19 mouse cellular contexts compared by ENCODE assay signal in genomic region chr16:73719691-73720090, GRCm38 (mm10).
DNase-seq lines count a peak whose midpoint lies in the region; ATAC-seq and TF ChIP-seq lines count a peak whose summit lies in the region.
"Had no signal": no experiment of that assay in that cellular context is flagged by ENCODE, and none has a peak within 500 bp of the region (broad histone marks: within the 10 kb centered on the region; RNA-seq: fewer than 3 reads in every experiment).

No protein-coding gene starts in this region.

- no peak overlapping the region for H3K4me3 ChIP-seq in embryonic facial prominence, embryonic 14.5 days (ENCODE audit: low read depth, low read length)
- no peak overlapping the region for H3K4me3 ChIP-seq in embryonic facial prominence, embryonic 10.5 days
- H3K4me3 ChIP-seq in lung, embryonic 14.5 days (ENCODE audit: low read depth, low read length), result no peak overlapping the region
- H3K4me3 ChIP-seq: embryonic facial prominence, embryonic 12.5 days; forebrain, embryonic 13.5 days; heart, embryonic 13.5 days had no signal

- H3K9me3 ChIP-seq in embryonic facial prominence, embryonic 14.5 days (ENCODE audit: control insufficient read depth, low read length), result no peaks in the 10 kb centered on the region
- H3K9me3 ChIP-seq in embryonic facial prominence, embryonic 10.5 days, result no peaks in the 10 kb centered on the region
- no peaks in the 10 kb centered on the region for H3K9me3 ChIP-seq in lung, embryonic 14.5 days (ENCODE audit: low read depth, low read length)
- H3K9me3 ChIP-seq: embryonic facial prominence, embryonic 12.5 days; forebrain, embryonic 13.5 days; heart, embryonic 13.5 days had no signal

- H3K9ac ChIP-seq in embryonic facial prominence, embryonic 14.5 days (ENCODE audit: low read depth, low read length), result no peak overlapping the region
- no peak overlapping the region for H3K9ac ChIP-seq in lung, embryonic 14.5 days
- H3K9ac ChIP-seq: embryonic facial prominence, embryonic 12.5 days; forebrain, embryonic 13.5 days; heart, embryonic 13.5 days had no signal

- no peak for ATAC-seq in embryonic facial prominence, embryonic 14.5 days (ENCODE audit: low read depth)
- no peak for ATAC-seq in lung, embryonic 14.5 days (ENCODE audit: insufficient read depth)
- ATAC-seq: forebrain, embryonic 13.5 days; hindbrain, embryonic 16.5 days had no signal

- H3K27ac ChIP-seq in embryonic facial prominence, embryonic 14.5 days (replicated peaks; ENCODE audit: low read depth, low read length), result no peak overlapping the region
- H3K27ac ChIP-seq in embryonic facial prominence, embryonic 10.5 days (replicated peaks), result no peak overlapping the region
- H3K27ac ChIP-seq in lung, embryonic 14.5 days (ENCODE audit: low read depth), result no peak overlapping the region
- H3K27ac ChIP-seq: embryonic facial prominence, embryonic 12.5 days; forebrain, embryonic 13.5 days; heart, embryonic 13.5 days had no signal

- 53% methylated on average over 3 of the region's 3 CpGs for WGBS in embryonic facial prominence, embryonic 14.5 days
- 82% methylated on average over 3 of the region's 3 CpGs for WGBS in embryonic facial prominence, embryonic 10.5 days
- 51% methylated on average over 3 of the region's 3 CpGs for WGBS in lung, embryonic 14.5 days

- TF ChIP-seq CTCF in lung, embryonic 14.5 days (IDR thresholded peaks at IDR 0.05; ENCODE audit: low read depth), result no peak

- no peaks in the 10 kb centered on the region for H3K27me3 ChIP-seq in embryonic facial prominence, embryonic 14.5 days (replicated peaks; ENCODE audit: control insufficient read depth, insufficient read depth, low read length)
- no peaks in the 10 kb centered on the region for H3K27me3 ChIP-seq in embryonic facial prominence, embryonic 10.5 days (replicated peaks; ENCODE audit: low read depth, poor library complexity, severe bottlenecking)
- H3K27me3 ChIP-seq in lung, embryonic 14.5 days (ENCODE audit: insufficient read depth, low read length), result no peaks in the 10 kb centered on the region
- H3K27me3 ChIP-seq: embryonic facial prominence, embryonic 12.5 days; forebrain, embryonic 13.5 days; heart, embryonic 13.5 days had no signal

- no peak overlapping the region for H3K4me2 ChIP-seq in embryonic facial prominence, embryonic 14.5 days (ENCODE audit: low read depth, low read length)
- H3K4me2 ChIP-seq in lung, embryonic 14.5 days, result no peak overlapping the region
- H3K4me2 ChIP-seq: embryonic facial prominence, embryonic 12.5 days; forebrain, embryonic 13.5 days; heart, embryonic 13.5 days had no signal

- DNase-seq in embryonic facial prominence, embryonic 14.5 days (ENCODE audit: low spot score), result peak; percentile 34
- no peak for DNase-seq in embryonic facial prominence, embryonic 10.5 days (ENCODE audit: low spot score)
- DNase-seq in lung, embryonic 14.5 days, result peak; percentile 23
- DNase-seq in lung, postnatal 4 days, result no peak
- peak; percentile 23 for DNase-seq in retina, postnatal 1 day
- no peak for DNase-seq in retina, embryonic 14.5 days (ENCODE audit: low spot score)
- no peak for DNase-seq in spleen, postnatal 36 days (ENCODE audit: low spot score in 2 of 2)
- DNase-seq: adrenal gland, adult 8-10 months; adrenal gland, postnatal 36 days; cerebellum, adult 11-12 months; cerebellum, adult 9-10 months; embryo, embryonic 11 days; gastrocnemius, postnatal 36 days; heart, adult 11 months; heart, postnatal 36 days had no signal

- H3K36me3 ChIP-seq in embryonic facial prominence, embryonic 14.5 days (ENCODE audit: control insufficient read depth, insufficient read depth, low read length), result no peaks in the 10 kb centered on the region
- no peaks in the 10 kb centered on the region for H3K36me3 ChIP-seq in embryonic facial prominence, embryonic 10.5 days (replicated peaks)
- no peaks in the 10 kb centered on the region for H3K36me3 ChIP-seq in lung, embryonic 14.5 days (ENCODE audit: insufficient read depth)
- H3K36me3 ChIP-seq: embryonic facial prominence, embryonic 12.5 days; heart, embryonic 13.5 days had no signal

- H3K4me1 ChIP-seq in embryonic facial prominence, embryonic 14.5 days (ENCODE audit: control insufficient read depth, insufficient read depth, low read length), result no peaks in the 10 kb centered on the region
- no peaks in the 10 kb centered on the region for H3K4me1 ChIP-seq in embryonic facial prominence, embryonic 10.5 days
- no peaks in the 10 kb centered on the region for H3K4me1 ChIP-seq in lung, embryonic 14.5 days (ENCODE audit: insufficient read depth)
- H3K4me1 ChIP-seq: embryonic facial prominence, embryonic 12.5 days; forebrain, embryonic 13.5 days; heart, embryonic 13.5 days had no signal

Comparison
In these comparisons a context has a peak if more than half of its experiments do, and no peak if none do; other contexts are left out.
1. DNase-seq: peak in embryonic facial prominence, embryonic 14.5 days (single experiment), lung, embryonic 14.5 days (single experiment) and retina, postnatal 1 day (single experiment); none in embryonic facial prominence, embryonic 10.5 days (single experiment), lung, postnatal 4 days (0 of 2), retina, embryonic 14.5 days (single experiment) and spleen, postnatal 36 days (0 of 2).